Mouse (Mus musculus): ENCODE results near the gene Golm1.

DNA sequence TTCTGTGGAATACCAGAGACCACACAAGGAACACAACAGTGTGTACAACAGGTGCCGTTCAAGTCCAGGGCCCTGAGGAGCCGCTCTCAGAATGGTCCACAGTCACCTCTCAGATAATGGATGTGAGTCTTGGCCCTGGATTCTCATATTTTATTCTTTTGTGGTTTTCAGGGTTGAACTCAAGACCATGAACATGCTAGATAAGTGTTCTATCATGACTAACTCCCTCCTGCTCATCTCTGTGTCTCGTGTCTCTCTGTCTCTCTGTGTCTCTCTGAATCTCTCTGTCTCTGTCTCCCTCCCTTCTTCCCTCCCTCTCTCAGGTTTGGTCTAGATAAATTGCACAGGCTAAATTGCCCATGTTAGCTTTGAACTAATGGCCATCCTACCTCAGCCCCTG is 14.2 kb upstream of the Golm1 start:
- TF ChIP-seq GATA1 (IDR thresholded peaks at IDR 0.05; ENCODE audit: borderline replicate concordance, low read length) = no peak
- TF ChIP-seq FLI1 (IDR thresholded peaks at IDR 0.05; ENCODE audit: low read length) = no peak

All from megakaryocyte, embryonic 14.5 days (primary cell).